Mouse (Mus musculus): ENCODE results near the gene Mylk. TPM values are rescaled to one million over a fixed set of nuclear protein-coding genes. Genes with fewer than 3 reads are reported as not detected.
A peak's percentile ranks its signal among the peaks of the same experiment; 100 is the strongest.

Mylk gene
- total RNA-seq, 4 experiments from 2014 or later = 12.3 to 17.3 (median 13.9) TPM

DNA sequence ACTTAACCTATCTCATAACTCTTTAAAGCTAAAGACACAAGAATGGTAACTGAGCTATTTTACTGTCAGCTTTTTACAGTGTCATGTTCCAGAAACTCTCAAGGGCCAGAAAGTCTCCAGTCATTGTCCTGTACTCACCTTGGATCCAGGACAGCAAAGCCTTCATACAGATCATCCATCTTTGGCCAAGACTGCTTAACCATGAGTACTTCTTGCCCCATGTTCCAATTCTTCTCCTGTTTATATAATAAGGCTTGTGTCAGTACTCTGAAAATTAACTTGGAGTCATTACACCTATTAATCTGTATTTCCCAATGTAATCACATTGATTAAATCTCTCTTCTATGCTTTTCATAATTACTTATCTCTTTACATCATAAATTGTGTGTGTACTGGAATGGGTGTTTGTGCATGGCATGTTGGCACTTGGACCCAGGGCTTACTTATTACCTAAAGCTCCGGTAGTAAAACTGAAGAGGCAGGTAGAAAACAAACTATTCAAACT, 273.5 kb downstream of the Mylk start:
- no peak for DNase-seq (ENCODE audit: low spot score in 2 of 2)

DNA sequence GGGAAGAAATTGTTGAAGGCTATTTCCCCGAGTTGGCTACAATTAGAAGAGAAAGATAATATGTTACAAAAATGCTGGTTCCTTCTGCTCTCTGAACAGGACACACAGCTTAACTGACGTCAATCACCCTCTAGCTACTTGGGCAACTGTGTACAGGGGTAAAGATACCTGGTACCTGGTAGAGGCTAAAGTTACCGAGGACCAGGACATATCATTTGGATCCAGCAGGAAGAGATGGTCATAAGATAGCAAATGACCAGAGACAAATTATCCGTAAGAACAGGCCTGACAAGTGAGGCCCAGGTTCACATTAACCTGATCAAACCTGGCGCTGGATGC, 276.9 kb downstream of the Mylk start:
- no peak for DNase-seq (ENCODE audit: low spot score in 2 of 2)

DNA sequence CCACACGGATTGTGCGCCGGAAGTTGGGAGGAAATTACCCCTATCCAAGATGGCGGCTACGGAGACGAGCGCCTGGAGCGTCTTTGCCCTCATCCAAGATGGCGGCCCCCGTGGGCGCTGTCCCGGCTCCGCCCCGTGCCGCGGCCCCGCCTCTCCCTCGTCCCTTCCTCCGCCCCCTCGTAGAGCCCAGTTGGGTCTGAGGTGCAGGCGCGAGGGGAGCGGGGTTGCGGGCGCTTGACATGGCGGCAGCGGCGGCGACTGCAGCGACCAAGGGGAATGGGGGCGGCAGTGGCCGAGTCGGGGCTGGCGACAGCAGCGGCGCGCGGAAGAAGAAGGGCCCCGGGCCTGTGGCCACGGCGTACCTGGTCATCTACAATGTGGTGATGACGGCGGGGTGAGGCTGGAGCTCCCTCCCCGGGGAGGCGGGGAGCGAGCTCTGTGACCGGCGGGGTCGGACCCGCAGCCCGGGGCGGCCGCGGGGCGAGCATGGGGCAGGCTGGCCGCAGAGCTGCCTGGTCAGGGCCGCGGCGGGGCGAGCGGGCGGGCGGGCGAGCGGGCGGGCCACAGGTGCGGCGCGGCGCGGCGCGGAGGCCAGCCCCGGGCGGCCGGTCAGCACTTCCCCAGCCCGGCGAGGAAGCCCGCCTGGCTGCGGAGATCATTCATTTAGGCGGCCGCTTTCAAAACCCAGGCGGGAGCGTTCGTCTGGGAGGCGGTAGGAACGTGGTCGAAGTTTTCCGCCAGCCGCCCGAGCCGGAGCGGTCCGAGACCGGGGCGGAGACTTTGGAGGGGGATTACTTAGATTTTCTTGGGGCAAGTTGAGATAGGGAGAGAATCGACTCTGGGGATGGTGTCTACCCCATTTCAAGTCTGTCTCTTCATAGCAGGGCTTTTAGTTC, 277.5 kb downstream of the Mylk start, which contains the start of gene Hacd2:
Hacd2 (plus strand) TSS at position 187 of the 896 bp plus-strand sequence.
- peak; percentile 87 to 91 for DNase-seq (ENCODE audit: low spot score in 2 of 2)

DNA sequence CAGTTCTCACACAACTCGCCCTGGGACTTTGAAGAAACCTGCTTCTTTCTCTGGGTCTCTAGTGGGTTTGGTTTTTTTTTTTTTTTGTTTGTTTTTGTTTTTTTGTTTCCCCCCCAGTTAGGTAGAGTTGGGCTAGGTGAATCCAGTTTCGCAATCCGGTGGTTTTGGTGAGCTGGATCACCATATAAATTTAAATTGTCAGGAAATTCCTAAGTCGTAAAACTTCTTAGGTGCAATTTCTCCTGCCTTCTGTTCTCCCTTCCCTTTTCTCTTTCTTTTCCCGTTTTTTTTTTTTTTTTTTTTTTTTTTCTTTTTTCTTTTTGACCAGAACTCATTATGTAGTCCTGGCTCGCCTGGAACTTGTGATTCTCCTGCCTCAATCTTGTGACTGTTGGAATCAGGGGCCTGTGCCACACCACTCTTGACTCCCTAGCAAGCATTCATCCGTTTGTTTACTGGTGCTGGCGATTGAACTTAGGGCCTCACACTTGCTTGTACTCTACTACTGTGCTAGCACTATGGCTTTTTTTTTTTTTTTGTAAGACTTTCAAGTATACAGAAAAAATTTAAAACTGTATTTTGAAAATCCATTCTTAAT, 278.2 kb downstream of the Mylk start:
- DNase-seq (ENCODE audit: low spot score in 2 of 2) = no peak

DNA sequence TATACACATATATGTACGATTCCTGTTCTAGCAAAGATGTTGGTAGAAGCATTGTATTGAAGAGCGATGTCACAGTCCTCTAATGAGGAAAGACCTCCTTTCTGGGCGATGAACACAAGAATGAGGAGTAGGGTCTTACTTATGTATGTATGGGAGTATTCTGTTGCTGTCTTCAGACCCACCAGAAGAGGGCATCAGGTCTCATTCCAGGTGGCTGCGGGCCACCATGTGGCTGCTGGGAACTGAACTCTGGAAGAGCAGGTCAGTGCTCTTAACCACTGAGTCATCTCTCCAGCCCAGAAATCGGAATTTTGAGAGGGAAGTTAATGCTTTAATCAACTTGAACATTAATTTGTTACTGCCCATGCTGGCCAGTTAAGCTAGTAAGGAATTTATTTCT, 279.3 kb downstream of the Mylk start:
- no peak for DNase-seq (ENCODE audit: low spot score in 2 of 2)

DNA sequence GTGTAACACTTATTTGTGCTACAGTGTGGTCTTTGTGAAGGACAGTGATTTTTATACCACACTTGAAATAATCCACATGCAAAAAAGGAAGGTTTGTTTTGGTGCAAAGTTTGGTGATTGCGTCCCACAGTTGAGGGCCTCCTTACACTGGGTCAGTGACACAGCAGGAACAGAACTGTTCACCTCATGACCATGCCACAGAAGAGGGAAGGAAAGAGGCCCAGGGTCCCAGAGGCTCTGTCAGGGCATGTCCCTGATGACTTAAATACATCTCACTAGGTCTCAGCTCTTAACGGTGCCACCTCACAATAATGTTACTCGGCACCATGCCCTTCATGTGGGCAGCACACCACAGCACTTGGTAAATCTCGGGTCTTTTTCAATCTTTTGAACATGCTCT, 280.3 kb downstream of the Mylk start:
- no peak for DNase-seq (ENCODE audit: low spot score in 2 of 2)

DNA sequence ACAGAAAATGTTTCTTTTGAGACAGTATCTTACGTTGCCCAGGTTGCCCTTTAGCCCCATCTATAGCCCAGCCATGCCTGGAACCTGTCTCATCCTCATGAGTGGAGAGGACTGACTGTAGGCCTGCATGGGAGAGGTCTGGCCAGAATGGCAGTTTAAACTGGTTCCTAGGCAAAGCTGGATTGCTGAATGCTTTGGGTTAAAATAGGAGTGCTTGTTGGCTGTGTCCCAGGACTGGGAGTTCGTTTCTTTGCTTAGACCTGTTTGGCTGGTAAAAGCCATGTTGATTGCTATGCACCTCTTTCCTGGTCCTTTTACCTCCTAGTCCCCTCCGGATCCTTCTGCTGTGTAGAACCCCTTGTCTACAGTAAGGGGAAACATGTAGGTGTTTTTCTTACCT, 288.2 kb downstream of the Mylk start:
- no peak for DNase-seq (ENCODE audit: low spot score in 2 of 2)

DNA sequence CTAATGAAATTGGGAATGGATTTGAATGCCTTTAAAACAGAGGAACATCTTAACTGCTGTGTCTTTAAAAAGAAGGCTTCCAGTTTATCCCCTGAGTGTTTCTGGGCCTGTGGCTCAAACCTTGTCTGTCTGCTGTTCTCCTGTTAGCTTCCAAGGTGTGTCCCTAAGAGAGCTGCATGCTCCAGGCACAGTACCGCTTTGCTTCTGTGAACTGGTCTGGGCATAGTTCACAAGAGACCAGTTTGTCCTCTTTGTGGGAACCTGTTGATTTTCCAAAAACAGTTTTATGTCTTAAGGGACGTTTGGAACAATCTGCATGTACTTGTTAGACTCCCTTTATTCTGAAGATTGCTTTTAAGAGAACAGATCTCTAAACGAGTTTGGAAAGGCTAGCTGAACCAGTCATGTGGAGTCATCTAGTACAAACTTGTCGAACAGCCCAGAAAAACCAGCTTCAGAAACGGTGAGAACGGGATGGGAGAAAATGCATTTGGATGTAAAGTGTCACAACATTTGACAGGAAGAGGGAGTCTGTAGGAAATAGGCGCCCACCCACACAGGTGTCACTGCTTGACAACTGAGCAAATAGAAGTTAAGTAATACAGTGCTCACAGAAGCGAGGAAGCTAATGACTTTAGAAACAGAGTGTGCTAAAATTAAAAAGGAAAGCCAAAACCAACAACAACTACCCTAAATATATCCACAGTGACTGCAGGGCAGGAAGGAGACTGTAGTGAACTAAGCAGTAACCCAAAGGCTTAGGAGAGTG, 289.0 kb downstream of the Mylk start:
- DNase-seq (ENCODE audit: low spot score in 2 of 2) = no peak

DNA sequence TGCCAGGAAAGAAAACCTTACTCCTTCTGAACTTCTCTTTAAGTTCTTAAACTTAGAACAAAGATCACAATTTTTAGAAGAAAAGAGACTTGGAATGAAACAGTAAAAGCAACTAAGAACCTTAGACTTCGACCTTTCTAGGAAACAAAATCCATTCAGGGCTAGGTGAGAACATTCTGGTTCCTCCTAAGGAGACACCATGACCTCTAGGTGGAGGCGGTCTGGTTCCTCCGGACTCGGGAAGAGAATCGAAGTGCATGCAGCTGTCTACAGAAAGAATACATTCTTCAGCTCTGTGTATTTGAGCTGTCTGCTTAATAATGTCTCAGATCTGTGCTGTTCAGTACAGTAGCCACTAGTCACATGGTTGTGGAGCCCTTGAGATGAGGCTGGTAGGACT, 290.0 kb downstream of the Mylk start:
- no peak for DNase-seq (ENCODE audit: low spot score in 2 of 2)

DNA sequence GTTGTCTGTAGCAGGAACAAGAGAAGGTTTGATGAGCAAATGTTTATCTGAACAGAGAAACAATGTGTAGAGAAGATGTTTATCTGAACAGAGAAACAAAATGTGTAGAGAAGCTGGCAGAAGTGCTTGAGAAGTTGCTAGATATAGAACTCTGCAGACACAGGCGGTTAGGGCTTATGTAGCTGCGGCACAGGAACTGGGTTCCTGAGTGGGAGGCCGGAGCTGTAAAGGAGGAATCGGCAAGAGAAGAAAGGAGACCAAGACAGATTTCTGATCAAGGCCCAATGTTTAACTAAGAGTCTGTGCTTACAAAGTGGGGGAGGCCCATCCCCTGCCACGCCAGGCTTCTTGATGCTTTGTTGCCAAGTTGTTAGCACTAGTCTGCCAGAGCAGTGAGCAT, 291.7 kb downstream of the Mylk start:
- DNase-seq (ENCODE audit: low spot score in 2 of 2) = no peak

DNA sequence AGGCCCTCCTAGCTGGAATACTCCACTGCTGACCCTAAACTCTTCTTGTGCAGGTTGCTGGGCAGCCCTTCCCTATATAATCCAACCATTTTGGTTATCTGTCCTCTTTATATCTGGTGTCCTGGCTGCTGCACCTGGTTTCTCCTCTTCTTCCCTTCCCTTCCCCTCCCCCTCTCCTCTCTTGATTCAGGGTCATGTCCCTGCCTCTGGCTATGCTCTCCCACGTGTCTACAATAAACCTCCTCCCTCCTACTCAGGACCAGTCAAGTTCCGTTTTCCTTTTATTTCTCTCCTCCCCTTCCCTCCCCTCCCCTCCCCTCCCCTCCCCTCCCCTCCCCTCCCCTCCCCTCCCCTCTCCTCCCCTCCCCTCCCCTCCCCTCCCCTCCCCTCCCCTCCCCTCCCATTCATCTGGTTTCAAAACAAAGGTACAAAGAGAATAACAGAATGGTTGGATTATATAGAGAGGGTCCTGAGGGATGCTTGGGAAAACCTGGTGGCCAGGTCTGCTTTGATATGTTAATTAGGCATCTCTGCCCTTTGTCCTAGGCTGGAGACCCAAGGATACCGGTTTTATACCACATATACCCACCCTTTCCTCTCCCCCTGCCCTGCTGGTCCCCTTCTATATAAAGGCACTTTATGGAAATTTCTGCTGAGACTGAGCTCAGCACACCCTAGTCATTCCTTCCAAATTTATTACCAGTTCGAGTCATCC, 293.5 kb downstream of the Mylk start:
- no peak for DNase-seq (ENCODE audit: low spot score in 2 of 2)

DNA sequence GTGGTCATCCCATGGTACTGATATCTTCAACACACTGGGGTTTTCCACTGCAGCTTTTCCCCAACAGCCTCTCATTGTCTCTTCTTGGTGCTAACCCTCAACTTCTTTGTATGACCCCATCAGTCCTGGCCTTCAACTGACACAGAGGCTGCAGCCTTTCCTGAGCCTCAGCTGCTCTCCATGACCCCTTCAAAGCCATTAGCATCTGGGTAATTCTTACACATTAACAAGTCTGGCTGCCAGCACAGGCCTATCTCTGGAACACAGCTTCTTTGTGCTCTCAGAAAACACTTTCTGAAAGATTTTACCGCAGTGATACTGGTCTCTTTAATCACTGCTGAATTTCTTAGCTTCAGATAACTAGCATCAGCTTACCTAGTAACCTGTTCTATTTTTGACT, 295.1 kb downstream of the Mylk start:
- no peak for DNase-seq (ENCODE audit: low spot score in 2 of 2)

DNA sequence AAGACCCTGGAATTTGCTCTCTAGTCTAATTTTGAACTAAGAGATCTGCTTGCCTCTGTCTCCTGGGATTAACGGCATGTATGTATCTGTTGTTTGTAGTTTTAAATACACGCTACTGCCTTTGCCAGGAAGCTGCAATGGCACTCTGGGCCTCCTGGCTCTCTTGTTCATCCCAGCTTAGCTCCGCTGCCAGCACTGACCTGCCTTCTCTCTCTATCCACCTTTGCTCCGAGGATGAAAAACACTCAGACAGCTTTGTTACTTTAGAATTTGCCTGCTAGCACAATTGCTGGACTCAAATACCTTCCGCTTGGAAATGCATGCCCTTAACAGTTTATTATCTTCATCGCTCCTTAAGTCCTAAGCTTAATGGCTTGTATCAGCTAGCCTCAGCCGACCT, 296.0 kb downstream of the Mylk start:
- no peak for DNase-seq (ENCODE audit: low spot score in 2 of 2)

DNA sequence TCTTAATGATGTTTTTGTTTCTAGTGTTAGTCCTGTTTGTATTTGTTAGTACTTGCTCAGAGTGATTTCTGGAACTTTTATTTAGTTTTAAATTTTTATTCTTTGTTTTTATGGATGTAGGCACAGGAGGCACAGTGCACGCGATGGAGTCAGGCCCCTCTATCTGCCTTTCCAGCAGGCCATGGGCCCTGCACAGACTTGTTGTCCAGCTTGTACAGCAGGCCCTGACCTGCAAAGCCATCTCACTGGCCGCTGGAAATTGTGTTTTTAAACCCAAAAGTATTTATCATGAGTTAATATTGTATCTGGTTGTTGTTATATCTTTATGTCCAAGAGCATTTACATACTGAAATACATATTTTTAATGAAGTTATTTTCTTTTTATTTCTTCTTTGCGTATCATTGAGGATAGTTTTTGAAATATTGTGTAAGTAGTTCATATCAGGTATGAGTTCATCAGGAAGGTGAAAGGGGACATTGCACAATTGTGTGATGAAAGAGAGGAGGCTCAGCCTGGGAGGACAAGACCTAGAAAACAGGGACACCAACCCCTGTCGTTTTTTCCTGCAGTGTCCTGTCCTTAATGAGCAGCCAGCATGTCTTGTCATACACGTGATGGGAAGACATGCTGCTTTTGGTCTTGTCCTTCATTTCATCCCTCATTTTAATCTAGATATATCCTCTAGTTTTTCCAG, 301.2 kb downstream of the Mylk start:
- no peak for DNase-seq (ENCODE audit: low spot score in 2 of 2)

DNA sequence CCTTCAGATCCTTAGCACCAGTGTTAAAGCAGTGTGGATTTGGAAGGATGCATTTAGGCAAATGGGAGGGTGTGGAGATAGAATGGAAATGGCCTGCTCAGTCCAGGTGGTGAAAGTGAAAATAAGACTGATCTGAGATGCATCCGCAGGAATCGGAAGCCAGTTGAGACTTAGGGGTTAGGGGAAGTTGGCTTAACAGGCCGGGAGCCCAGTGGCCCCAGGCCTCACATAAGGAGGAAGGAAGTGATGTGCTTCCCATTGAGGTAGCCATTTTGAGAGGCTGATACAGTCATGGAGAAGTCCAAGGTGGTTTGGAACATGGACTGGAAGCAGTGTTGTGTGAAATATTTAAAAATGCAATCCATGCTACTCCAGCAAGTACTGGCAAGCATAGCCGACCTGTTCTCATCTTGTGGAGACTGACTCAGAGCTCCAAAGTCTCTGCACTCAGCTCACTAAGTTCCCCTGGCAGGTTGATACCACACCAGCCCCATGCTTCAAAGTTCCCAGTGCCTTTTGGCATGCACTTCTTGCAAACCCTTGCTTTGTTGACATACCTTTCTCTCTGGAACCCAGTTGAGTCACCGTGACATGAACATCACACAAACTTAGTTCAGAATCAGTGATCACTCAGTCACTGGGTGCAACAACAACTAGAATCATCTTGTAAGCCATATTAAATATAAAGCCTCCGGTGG, 302.4 kb downstream of the Mylk start:
- no peak for DNase-seq (ENCODE audit: low spot score in 2 of 2)

DNA sequence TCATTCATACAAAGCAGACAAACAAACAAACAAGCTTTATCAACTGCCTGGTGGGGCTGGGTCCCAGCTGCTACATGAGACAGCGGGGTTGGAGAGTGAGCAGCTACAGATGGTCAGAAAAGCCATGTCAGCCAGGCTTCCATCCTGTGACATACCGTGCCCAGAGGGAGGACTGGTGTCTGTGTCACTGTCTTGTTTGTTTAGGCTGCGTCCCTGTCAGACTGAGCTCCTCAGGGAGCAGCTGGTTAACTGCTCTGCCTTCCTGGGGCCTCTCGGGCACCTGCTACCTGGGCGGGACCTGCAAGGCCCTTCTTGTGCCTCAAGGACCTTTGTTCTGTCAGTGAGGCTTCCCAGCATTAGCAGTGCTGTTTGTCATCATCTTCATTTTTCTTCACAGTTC, 306.1 kb downstream of the Mylk start:
- no peak for DNase-seq (ENCODE audit: low spot score in 2 of 2)

All from left cerebral cortex, adult 8-10 months (tissue).